Mouse (Mus musculus) natural killer cell, adult 2 months (primary cell): Measurements from ENCODE around the gene Dennd1a.

Experiments
- DNase-seq, 2 experiments: peaks; one replicate each; pipeline ENCODE4 v3.0.0; 2022; ENCODE audit warnings: low spot score in 2 of 2

Gene Dennd1a

GRCm38 (mm10) chr2:38048996-38049395, 238.2 kb downstream of the Dennd1a start:
- DNase-seq, result no peak

- no peak for DNase-seq
Measured at GRCm38 (mm10) chr2:38045286-38045685, 241.9 kb downstream of the Dennd1a start.

GRCm38 (mm10) chr2:38040845-38041244, 246.3 kb downstream of the Dennd1a start:
- DNase-seq, result no peak

- DNase-seq, result no peak
Measured at GRCm38 (mm10) chr2:38039621-38040020, 247.6 kb downstream of the Dennd1a start.

- no peak for DNase-seq
Measured at GRCm38 (mm10) chr2:38028317-38028716, 258.9 kb downstream of the Dennd1a start.

- DNase-seq, result no peak
Measured at GRCm38 (mm10) chr2:38025615-38026014, 261.6 kb downstream of the Dennd1a start.

- DNase-seq, result no peak
Measured at GRCm38 (mm10) chr2:38023741-38024130, 263.5 kb downstream of the Dennd1a start.

GRCm38 (mm10) chr2:38023054-38023740, 264.0 kb downstream of the Dennd1a start:
- DNase-seq, result no peak

GRCm38 (mm10) chr2:38021166-38021565, 266.0 kb downstream of the Dennd1a start:
- DNase-seq, result no peak

- no peak for DNase-seq
Measured at GRCm38 (mm10) chr2:38014702-38015101, 272.5 kb downstream of the Dennd1a start.

- DNase-seq, result no peak
Measured at GRCm38 (mm10) chr2:38013839-38014365, 273.3 kb downstream of the Dennd1a start.

GRCm38 (mm10) chr2:38007238-38007637, 280.0 kb downstream of the Dennd1a start:
- no peak for DNase-seq

GRCm38 (mm10) chr2:38003183-38003680, 284.0 kb downstream of the Dennd1a start:
- no peak for DNase-seq

- DNase-seq, result no peak
Measured at GRCm38 (mm10) chr2:38001004-38001403, 286.2 kb downstream of the Dennd1a start.

GRCm38 (mm10) chr2:37997966-37998365, 289.2 kb downstream of the Dennd1a start:
- no peak for DNase-seq

GRCm38 (mm10) chr2:37989091-37989490, 298.1 kb downstream of the Dennd1a start:
- no peak for DNase-seq

GRCm38 (mm10) chr2:37988301-37988700, 298.9 kb downstream of the Dennd1a start:
- no peak for DNase-seq

- DNase-seq, result no peak
Measured at GRCm38 (mm10) chr2:37985690-37986222, 301.4 kb downstream of the Dennd1a start.

- no peak for DNase-seq
Measured at GRCm38 (mm10) chr2:37982714-37983113, 304.5 kb downstream of the Dennd1a start.

- DNase-seq, result peak in 1 of 2 experiments; percentile 31
Measured at GRCm38 (mm10) chr2:37981562-37982403, 305.4 kb downstream of the Dennd1a start.

- no peak for DNase-seq
Measured at GRCm38 (mm10) chr2:37974201-37974600, 313.0 kb downstream of the Dennd1a start.

GRCm38 (mm10) chr2:37972621-37973020, 314.6 kb downstream of the Dennd1a start:
- DNase-seq, result no peak
